Mouse (Mus musculus) G1E (cell line): ENCODE data around the gene Gucy2c. TPM values are rescaled to one million over a fixed set of nuclear protein-coding genes. Genes with fewer than 3 reads are reported as not detected.
A peak's percentile ranks its signal among the peaks of the same experiment; 100 is the strongest.

Experiments used
- ATAC-seq: 2 replicates; pipeline ENCODE4 v1.8.0; 2016; ENCODE audit warnings: mild to moderate bottlenecking; ENCODE audit not compliant: insufficient number of reproducible peaks, poor library complexity, low FRiP score, severe bottlenecking; ENCODE audit errors: extremely low read depth
- DNase-seq: peaks from one replicate; pipeline ENCODE4 v3.0.0; 2012; ENCODE audit warnings: low spot score
- H3K27me3 ChIP-seq: 2 replicates; pipeline ENCODE4 v1.6.1; 2012; ENCODE audit warnings: mild to moderate bottlenecking, low read length, inconsistent platforms; ENCODE audit not compliant: insufficient read depth
- H3K36me3 ChIP-seq: replicated peaks from 2 replicates; pipeline ENCODE3; 2012; ENCODE audit warnings: mild to moderate bottlenecking, inconsistent platforms
- H3K4me1 ChIP-seq: 2 replicates; pipeline ENCODE4 v1.6.1; 2012; ENCODE audit warnings: low read depth, low read length, inconsistent platforms, mixed read lengths; ENCODE audit not compliant: insufficient read depth
- H3K4me3 ChIP-seq: 2 replicates; pipeline ENCODE4 v1.5.1; 2012; ENCODE audit warnings: low read depth, mild to moderate bottlenecking, inconsistent platforms, low read length, moderate library complexity, mixed read lengths
- H3K9me3 ChIP-seq: replicated peaks from 2 replicates; pipeline ENCODE4 v1.6.1; 2012; ENCODE audit warnings: inconsistent platforms
- CTCF ChIP-seq: IDR thresholded peaks from 2 replicates; pipeline ENCODE4 v1.5.1; 2012; ENCODE audit warnings: low read depth, low read length, inconsistent platforms, mixed read lengths
- GATA1 ChIP-seq: IDR thresholded peaks from 2 replicates; pipeline ENCODE4 v1.6.1; 2012; ENCODE audit warnings: borderline replicate concordance, low read length, inconsistent platforms, mixed read lengths
- GATA2 ChIP-seq: IDR thresholded peaks from 2 replicates; pipeline ENCODE4 v1.6.1; 2012; ENCODE audit warnings: low read depth, low read length, inconsistent platforms, borderline replicate concordance
- POLR2AphosphoS5 ChIP-seq: IDR thresholded peaks from 2 replicates; pipeline ENCODE4 v1.6.1; 2012; ENCODE audit warnings: low read depth, low read length, inconsistent platforms; ENCODE audit not compliant: insufficient replicate concordance
- TAL1 ChIP-seq: conservative IDR thresholded peaks from 2 replicates; pipeline ENCODE4 v1.6.1; 2012; ENCODE audit warnings: low read depth, low read length, inconsistent platforms, mixed read lengths
- polyA plus RNA-seq: library from polyadenylated mRNA; stranded (reverse); fragments of >175 nt; gene quantifications from 2 replicates; pipeline ENCODE4 v1.2.3, GENCODE M21; 2012
- total RNA-seq, 2 experiments: library from RNA; stranded (forward) in 1 of 2; stranded (reverse) in 1 of 2; fragments of 200-1000 nt in 1 of 2; fragments of >200 nt in 1 of 2; fragmentation: Nextera tagmentation in 1 of 2; gene quantifications; 2 replicates each; pipeline ENCODE4 v1.2.3; 2014 to 2017

Gene Gucy2c
- total and polyA plus RNA-seq, 3 experiments, result not detected

GRCm38 (mm10) chr6:136821086-136821485 lies 39.5 kb upstream of the Gucy2c start:
- DNase-seq (no peak), ATAC-seq (no peak)
- Histone ChIP-seq H3K36me3 (peaks cover 90% of the 10 kb centered on the region), H3K4me3 (no peak overlapping the region), H3K9me3 (no peaks in the 10 kb centered on the region), H3K27me3 (no peaks in the 10 kb centered on the region), H3K4me1 (peaks cover 43% of the 10 kb centered on the region)
- TF ChIP-seq GATA2 (no peak), POLR2AphosphoS5 (no peak), CTCF (no peak), TAL1 (no peak), GATA1 (no peak)

- Histone ChIP-seq H3K27me3 (no peaks in the 10 kb centered on the region), H3K9me3 (no peaks in the 10 kb centered on the region), H3K4me1 (peaks cover 42% of the 10 kb centered on the region), H3K36me3 (peaks cover 93% of the 10 kb centered on the region), H3K4me3 (peak overlapping the region; percentile 18; the same call in 1 of the 2 replicates)
- ATAC-seq (no peak), DNase-seq (no peak)
- TF ChIP-seq TAL1 (no peak), GATA2 (no peak), GATA1 (no peak), POLR2AphosphoS5 (no peak), CTCF (no peak)
Measured at GRCm38 (mm10) chr6:136820381-136820780, 38.8 kb upstream of the Gucy2c start.

- TF ChIP-seq CTCF (no peak), TAL1 (no peak), POLR2AphosphoS5 (no peak), GATA1 (no peak), GATA2 (no peak)
- Histone ChIP-seq H3K4me1 (peaks cover 51% of the 10 kb centered on the region), H3K36me3 (peaks cover 94% of the 10 kb centered on the region), H3K27me3 (no peaks in the 10 kb centered on the region), H3K9me3 (no peaks in the 10 kb centered on the region), H3K4me3 (no peak overlapping the region)
- ATAC-seq (no peak), DNase-seq (no peak)
Measured at GRCm38 (mm10) chr6:136817549-136817948, 36.0 kb upstream of the Gucy2c start.

GRCm38 (mm10) chr6:136816826-136817225 lies 35.3 kb upstream of the Gucy2c start:
- TF ChIP-seq TAL1, result no peak
- TF ChIP-seq POLR2AphosphoS5, result no peak
- TF ChIP-seq GATA1, result no peak
- TF ChIP-seq CTCF, result no peak
- TF ChIP-seq GATA2, result no peak
- no peak overlapping the region for H3K4me3 ChIP-seq
- H3K4me1 ChIP-seq, result peaks cover 44% of the 10 kb centered on the region
- H3K36me3 ChIP-seq, result peaks cover 93% of the 10 kb centered on the region
- no peaks in the 10 kb centered on the region for H3K9me3 ChIP-seq
- no peaks in the 10 kb centered on the region for H3K27me3 ChIP-seq
- ATAC-seq, result no peak
- no peak for DNase-seq

- peaks cover 93% of the 10 kb centered on the region for H3K36me3 ChIP-seq
- TF ChIP-seq POLR2AphosphoS5 (no peak), GATA1 (no peak), TAL1 (no peak)
- peaks cover 41% of the 10 kb centered on the region for H3K4me1 ChIP-seq
- DNase-seq (no peak), ATAC-seq (no peak)
- H3K27me3 ChIP-seq, result no peaks in the 10 kb centered on the region
- no peaks in the 10 kb centered on the region for H3K9me3 ChIP-seq
- H3K4me3 ChIP-seq, result no peak overlapping the region
Measured at GRCm38 (mm10) chr6:136815381-136815780, 33.8 kb upstream of the Gucy2c start.

- TF ChIP-seq GATA2, result no peak
- no peak for TF ChIP-seq POLR2AphosphoS5
- TF ChIP-seq TAL1, result no peak
- TF ChIP-seq GATA1, result no peak
- no peak for TF ChIP-seq CTCF
- H3K27me3 ChIP-seq, result no peaks in the 10 kb centered on the region
- no peak for ATAC-seq
- DNase-seq, result no peak
- H3K4me1 ChIP-seq, result peaks cover 42% of the 10 kb centered on the region
- H3K4me3 ChIP-seq, result no peak overlapping the region
- H3K36me3 ChIP-seq, result peaks cover 80% of the 10 kb centered on the region
- no peaks in the 10 kb centered on the region for H3K9me3 ChIP-seq
Measured at GRCm38 (mm10) chr6:136813117-136813516, 31.6 kb upstream of the Gucy2c start.
